Mouse (Mus musculus) right cerebral cortex, postnatal 36 days (tissue): Measurements from ENCODE around the gene Gm1993.
"Not testable (repeated sequence)": the region's sequence is repeated elsewhere in the genome, so short reads cannot be mapped to it uniquely, and the experiment has no call there.

ENCODE experiments used
- DNase-seq, 2 experiments: peaks; one replicate each; pipeline ENCODE4 v3.0.0; 2022; ENCODE audit warnings: low spot score in 2 of 2, mixed read lengths in 1 of 2

The Gm1993 gene

GRCm38 (mm10) chrX:25570352-25570751 lies at the start of gene Gm1993:
Gm1993 (minus strand) TSS chrX:25570452.
- DNase-seq, result not testable (repeated sequence)
